Mouse (Mus musculus): Measurements from ENCODE around the gene Ccl22.

DNA sequence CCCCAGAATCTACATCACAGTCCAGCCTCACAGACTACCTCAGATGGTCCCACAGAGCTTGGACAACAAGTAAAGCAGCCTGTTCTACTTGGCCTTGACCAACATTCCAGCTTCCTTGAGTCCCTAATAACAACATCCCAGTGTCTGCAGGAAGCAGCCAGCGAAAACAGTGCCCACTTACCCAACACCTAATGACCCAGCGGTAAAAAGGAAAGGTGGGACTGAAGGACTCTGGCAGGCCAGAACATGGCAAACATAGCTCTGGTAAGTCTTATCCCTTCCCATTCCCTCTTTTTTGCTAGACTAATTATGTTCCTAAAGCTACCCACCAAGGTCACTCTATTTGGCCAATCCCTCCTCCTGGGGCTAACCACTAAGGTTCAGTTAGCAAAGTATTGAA, 8.6 kb downstream of the Ccl22 start:
- TF ChIP-seq CTCF (IDR thresholded peaks at IDR 0.05; ENCODE audit: control insufficient read depth, insufficient read depth, insufficient read length) = no peak
- no peak for TF ChIP-seq MAX (IDR thresholded peaks at IDR 0.05)
- TF ChIP-seq USF1 (IDR thresholded peaks at IDR 0.05; ENCODE audit: low read depth) = no peak
- no peak for TF ChIP-seq CEBPB (IDR thresholded peaks at IDR 0.05; ENCODE audit: low read depth)
- no peak for TF ChIP-seq MYOG (IDR thresholded peaks at IDR 0.05; ENCODE audit: control insufficient read depth, extremely low read depth, insufficient read length)
- TF ChIP-seq MYOD1 (IDR thresholded peaks at IDR 0.05; ENCODE audit: control insufficient read depth, insufficient read length, low read depth) = no peak
